Mouse (Mus musculus): ENCODE data around the gene Themis. TPM values are rescaled to one million over a fixed set of nuclear protein-coding genes. Genes with fewer than 3 reads are reported as not detected.

The Themis gene
- total RNA-seq (2015; ENCODE audit: low replicate concordance) (not detected in 2 replicates), total RNA-seq (2017; ENCODE audit: low replicate concordance) (0.42 TPM in 1 of 2 replicates, not detected in the other)

GRCm38 (mm10) chr10:28668261-28668660, at the start of gene Themis:
Themis (plus strand) TSS chr10:28668360.
- no peak for ATAC-seq (replicated peaks; ENCODE audit: low FRiP score, poor library complexity, severe bottlenecking)

- ATAC-seq (replicated peaks; ENCODE audit: low FRiP score, poor library complexity, severe bottlenecking), result no peak
These were observed 48.7 kb upstream of the Themis start for GRCm38 (mm10) chr10:28619415-28619814.

- ATAC-seq (replicated peaks; ENCODE audit: low FRiP score, poor library complexity, severe bottlenecking), result no peak
These were observed 32.1 kb upstream of the Themis start for GRCm38 (mm10) chr10:28636096-28636495.

- no peak for ATAC-seq (replicated peaks; ENCODE audit: low FRiP score, poor library complexity, severe bottlenecking)
These were observed 26.3 kb upstream of the Themis start for GRCm38 (mm10) chr10:28641887-28642286.

GRCm38 (mm10) chr10:28647855-28648254, 20.3 kb upstream of the Themis start:
- no peak for ATAC-seq (replicated peaks; ENCODE audit: low FRiP score, poor library complexity, severe bottlenecking)

- ATAC-seq (replicated peaks; ENCODE audit: low FRiP score, poor library complexity, severe bottlenecking), result no peak
These were observed 18.9 kb upstream of the Themis start for GRCm38 (mm10) chr10:28649109-28649899.

- no peak for ATAC-seq (replicated peaks; ENCODE audit: low FRiP score, poor library complexity, severe bottlenecking)
These were observed 18.3 kb upstream of the Themis start for GRCm38 (mm10) chr10:28649900-28650160.

GRCm38 (mm10) chr10:28651910-28652309, 16.2 kb upstream of the Themis start:
- no peak for ATAC-seq (replicated peaks; ENCODE audit: low FRiP score, poor library complexity, severe bottlenecking)

GRCm38 (mm10) chr10:28654733-28655132, 13.4 kb upstream of the Themis start:
- ATAC-seq (replicated peaks; ENCODE audit: low FRiP score, poor library complexity, severe bottlenecking), result no peak

- no peak for ATAC-seq (replicated peaks; ENCODE audit: low FRiP score, poor library complexity, severe bottlenecking)
These were observed 3.0 kb upstream of the Themis start for GRCm38 (mm10) chr10:28665141-28665540.

- no peak for ATAC-seq (replicated peaks; ENCODE audit: low FRiP score, poor library complexity, severe bottlenecking)
These were observed 5.8 kb downstream of the Themis start for GRCm38 (mm10) chr10:28673931-28674330.

- no peak for ATAC-seq (replicated peaks; ENCODE audit: low FRiP score, poor library complexity, severe bottlenecking)
These were observed 7.2 kb downstream of the Themis start for GRCm38 (mm10) chr10:28675337-28675736.

- ATAC-seq (replicated peaks; ENCODE audit: low FRiP score, poor library complexity, severe bottlenecking), result no peak
These were observed 26.8 kb downstream of the Themis start for GRCm38 (mm10) chr10:28694981-28695380.

GRCm38 (mm10) chr10:28696032-28696431, 27.9 kb downstream of the Themis start:
- ATAC-seq (replicated peaks; ENCODE audit: low FRiP score, poor library complexity, severe bottlenecking), result no peak

- no peak for ATAC-seq (replicated peaks; ENCODE audit: low FRiP score, poor library complexity, severe bottlenecking)
These were observed 30.0 kb downstream of the Themis start for GRCm38 (mm10) chr10:28698175-28698574.

GRCm38 (mm10) chr10:28721828-28722227, 53.7 kb downstream of the Themis start:
- no peak for ATAC-seq (replicated peaks; ENCODE audit: low FRiP score, poor library complexity, severe bottlenecking)

GRCm38 (mm10) chr10:28723266-28723665, 55.1 kb downstream of the Themis start:
- ATAC-seq (replicated peaks; ENCODE audit: low FRiP score, poor library complexity, severe bottlenecking), result no peak

- no peak for ATAC-seq (replicated peaks; ENCODE audit: low FRiP score, poor library complexity, severe bottlenecking)
These were observed 62.0 kb downstream of the Themis start for GRCm38 (mm10) chr10:28730122-28730521.

- no peak for ATAC-seq (replicated peaks; ENCODE audit: low FRiP score, poor library complexity, severe bottlenecking)
These were observed 69.8 kb downstream of the Themis start for GRCm38 (mm10) chr10:28737953-28738352.

GRCm38 (mm10) chr10:28746426-28746825, 78.3 kb downstream of the Themis start:
- no peak for ATAC-seq (replicated peaks; ENCODE audit: low FRiP score, poor library complexity, severe bottlenecking)

- ATAC-seq (replicated peaks; ENCODE audit: low FRiP score, poor library complexity, severe bottlenecking), result no peak
These were observed 85.2 kb downstream of the Themis start for GRCm38 (mm10) chr10:28753321-28753720.

- no peak for ATAC-seq (replicated peaks; ENCODE audit: low FRiP score, poor library complexity, severe bottlenecking)
These were observed 86.8 kb downstream of the Themis start for GRCm38 (mm10) chr10:28754927-28755326.

All from erythroblast, adult 5-6 weeks (primary cell).